Mouse (Mus musculus) kidney, adult 2 months (tissue): ENCODE data around the gene Adh6b. TPM values are rescaled to one million over a fixed set of nuclear protein-coding genes. Genes with fewer than 3 reads are reported as not detected.

Experiments
- DNase-seq: peaks from one replicate; pipeline ENCODE4 v3.0.0; 2021
- H3K27ac ChIP-seq: fragments of 200-500 bp; 2 replicates; pipeline ENCODE4 v1.5.1; 2012; ENCODE audit warnings: low read depth, low read length, control low read depth, inconsistent platforms; ENCODE audit not compliant: insufficient read depth
- H3K27me3 ChIP-seq: fragments of 200-500 bp; replicated peaks from 2 replicates; pipeline ENCODE4 v1.6.1; 2012; ENCODE audit warnings: mild to moderate bottlenecking, moderate library complexity, low read length, inconsistent platforms; ENCODE audit not compliant: control insufficient read depth, insufficient read depth
- H3K36me3 ChIP-seq: fragments of 200-500 bp; 2 replicates; pipeline ENCODE4 v1.6.1; 2012; ENCODE audit warnings: mild to moderate bottlenecking, moderate library complexity, low read length, inconsistent platforms; ENCODE audit not compliant: control insufficient read depth, insufficient read depth
- H3K4me1 ChIP-seq: fragments of 200-500 bp; 2 replicates; pipeline ENCODE4 v1.6.1; 2011; ENCODE audit warnings: low read length; ENCODE audit not compliant: control insufficient read depth, insufficient read depth
- H3K4me3 ChIP-seq: fragments of 200-500 bp; 2 replicates; pipeline ENCODE4 v1.5.1; 2011; ENCODE audit warnings: mild to moderate bottlenecking, low read depth, low read length, control low read depth; ENCODE audit not compliant: insufficient read depth
- CTCF ChIP-seq: fragments of 200-500 bp; conservative IDR thresholded peaks from 2 replicates; pipeline ENCODE4 v1.5.1; 2011; ENCODE audit warnings: low read depth, mild to moderate bottlenecking, control low read depth, low read length, moderate library complexity, mixed read lengths; ENCODE audit not compliant: insufficient read depth, insufficient read length
- POLR2A ChIP-seq: fragments of 200-500 bp; IDR thresholded peaks from one replicate; pipeline ENCODE4 v1.6.1; 2011; ENCODE audit warnings: low read depth, low read length, control low read depth
- WGBS: fragments of 180-500 bp; shearing (Covaris S2); methylation state at CpG from one replicate; pipeline ENCODE4 v1.1.7; 2018; 5-methylcytosine and 5-hydroxymethylcytosine counted together
- polyA plus RNA-seq: library from polyadenylated mRNA; depleted of rRNA; stranded (reverse); fragments of >200 nt; gene quantifications from 2 replicates; pipeline ENCODE4 v1.2.3, GENCODE M21; 2012

Gene Adh6b
- polyA plus RNA-seq, 1 experiment: 0.11 TPM

DNA sequence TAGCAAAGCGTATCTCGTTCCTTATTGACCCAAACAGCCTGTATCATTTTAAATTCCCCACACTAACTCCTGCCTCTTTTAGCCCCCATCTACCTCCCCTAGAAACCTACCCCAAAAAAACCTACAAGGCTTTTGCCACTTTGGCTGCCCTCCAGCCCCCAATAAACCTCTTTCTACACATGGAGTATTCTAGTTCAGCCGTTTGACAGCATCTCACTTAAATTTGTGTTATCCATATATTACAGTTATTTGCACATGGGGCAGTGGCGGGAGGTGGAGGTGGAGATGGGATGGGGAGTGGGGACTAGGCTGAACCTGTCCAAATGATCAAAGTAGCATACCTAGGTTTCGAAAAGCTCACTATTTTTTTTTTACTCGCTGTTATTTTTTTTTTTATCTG, 16.1 kb upstream of the Adh6b start:
- Histone ChIP-seq H3K4me1 (no peaks in the 10 kb centered on the region), H3K27ac (no peak overlapping the region), H3K36me3 (no peaks in the 10 kb centered on the region), H3K4me3 (no peak overlapping the region), H3K27me3 (no peaks in the 10 kb centered on the region; the same call in 1 of the 2 replicates)
- no peak for DNase-seq
- 92% methylated on average over 6 of the region's 6 CpGs for WGBS
- TF ChIP-seq POLR2A: no peak
- no peak for TF ChIP-seq CTCF

DNA sequence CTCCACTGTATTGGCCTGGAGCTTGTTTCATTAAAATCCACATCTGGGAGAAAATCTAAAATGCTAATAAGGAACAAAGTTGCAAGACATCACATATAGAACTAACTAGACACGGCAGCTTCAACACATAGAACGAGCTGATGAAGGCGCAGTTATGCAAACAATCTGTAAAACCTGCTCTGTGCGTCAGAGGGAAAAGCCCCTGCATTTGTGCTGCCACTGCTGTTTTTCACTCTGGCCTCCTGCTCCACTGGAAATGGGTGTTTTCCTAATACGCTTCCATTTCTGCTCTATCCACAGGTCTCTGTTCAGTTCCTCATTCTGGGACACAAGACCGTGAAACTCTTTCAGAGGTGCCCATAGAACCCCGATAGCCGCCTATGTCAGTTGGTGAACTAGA, 7.7 kb upstream of the Adh6b start:
- Histone ChIP-seq H3K27ac (no peak overlapping the region), H3K36me3 (no peaks in the 10 kb centered on the region), H3K4me1 (no peaks in the 10 kb centered on the region), H3K27me3 (no peaks in the 10 kb centered on the region), H3K4me3 (no peak overlapping the region)
- DNase-seq: no peak
- TF ChIP-seq CTCF: no peak
- TF ChIP-seq POLR2A: no peak
- WGBS: 90% methylated on average over 8 of the region's 8 CpGs

DNA sequence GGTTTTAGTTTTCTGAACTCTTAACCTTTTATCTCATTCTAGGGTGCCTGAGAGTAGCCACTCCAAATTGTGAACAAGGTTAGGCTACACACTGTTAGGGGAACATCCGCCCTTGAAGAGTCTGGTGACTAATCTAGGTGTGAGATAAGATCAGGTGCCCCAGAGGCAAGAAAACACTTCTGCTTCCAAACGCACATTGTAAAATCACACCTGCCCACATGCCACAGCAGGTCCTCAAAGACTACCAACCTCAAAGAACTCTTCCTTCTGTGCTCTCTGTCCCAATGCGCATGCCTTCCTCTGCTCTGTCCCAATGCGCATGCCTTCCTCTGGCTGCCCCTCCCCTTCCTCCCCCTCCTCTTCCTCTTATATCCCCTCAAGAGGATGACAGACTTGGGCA, 7.3 kb upstream of the Adh6b start:
- no peak for DNase-seq
- Histone ChIP-seq H3K27me3 (no peaks in the 10 kb centered on the region), H3K36me3 (no peaks in the 10 kb centered on the region), H3K27ac (no peak overlapping the region), H3K4me3 (no peak overlapping the region), H3K4me1 (peaks cover under 1% of the 10 kb centered on the region; the same call in 1 of the 2 replicates)
- WGBS: 90% methylated on average over 4 of the region's 4 CpGs
- no peak for TF ChIP-seq CTCF
- no peak for TF ChIP-seq POLR2A

DNA sequence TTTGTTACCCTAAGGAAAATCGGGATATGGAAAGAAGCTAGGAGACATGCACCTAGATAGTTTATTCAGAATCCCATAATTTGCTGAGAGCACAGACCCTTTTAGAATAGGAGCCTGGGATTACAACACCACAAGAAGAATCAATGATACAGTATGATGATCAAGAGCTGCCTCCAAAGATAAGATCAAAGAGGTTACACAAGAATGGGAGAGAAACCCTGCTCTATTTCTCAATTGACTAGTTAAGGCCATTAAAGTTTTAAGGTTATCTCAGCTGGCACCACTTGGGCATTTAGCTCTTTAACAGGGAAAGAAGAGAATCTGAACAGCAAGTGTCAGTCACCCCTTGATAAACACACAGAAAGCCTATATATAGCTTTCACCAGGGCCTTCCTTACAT, 6.0 kb upstream of the Adh6b start:
- H3K36me3 ChIP-seq: no peaks in the 10 kb centered on the region

DNA sequence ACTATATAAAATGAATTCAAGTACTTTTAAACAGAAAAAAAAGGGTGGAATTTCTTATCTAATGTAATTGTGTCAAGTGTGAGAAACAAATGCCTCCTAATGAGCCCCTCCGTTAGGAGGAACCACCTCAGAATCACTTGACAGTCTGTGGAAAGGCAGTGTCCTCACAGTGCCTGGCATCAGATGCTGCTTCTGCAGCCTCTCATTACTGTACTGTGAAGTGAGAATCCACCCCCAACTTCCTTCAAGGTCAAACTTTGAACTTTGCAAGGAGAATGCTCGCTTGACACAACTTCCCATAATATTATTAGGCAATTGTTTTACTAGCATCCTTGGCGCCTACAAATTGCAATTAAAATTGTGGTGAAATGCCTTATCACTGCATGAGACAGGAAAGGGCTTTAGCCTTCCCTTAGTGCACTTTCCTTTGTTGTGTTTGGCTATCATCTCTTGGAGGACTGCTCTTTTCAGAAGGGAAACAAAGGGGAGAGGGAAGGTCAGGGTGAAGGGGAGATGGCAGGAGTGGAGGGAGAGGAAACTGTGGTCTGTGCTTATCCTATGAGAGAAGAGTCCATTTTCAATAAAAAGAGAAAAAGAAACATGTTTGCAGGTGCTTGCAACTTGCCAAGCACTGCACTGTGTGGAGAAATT, 5.3 kb upstream of the Adh6b start:
- Histone ChIP-seq H3K36me3 (no peaks in the 10 kb centered on the region), H3K4me3 (no peak overlapping the region), H3K27ac (no peak overlapping the region), H3K4me1 (peaks cover 6% of the 10 kb centered on the region; the same call in 1 of the 2 replicates), H3K27me3 (no peaks in the 10 kb centered on the region)
- no peak for TF ChIP-seq CTCF
- TF ChIP-seq POLR2A: no peak
- peak; percentile 33 for DNase-seq
- 56% methylated on average over 3 of the region's 3 CpGs for WGBS

More for the DNA sequence above, 6.0 kb upstream of the Adh6b start:
- no peak overlapping the region for H3K27ac ChIP-seq
- H3K27me3 ChIP-seq: no peaks in the 10 kb centered on the region
- 92% methylated on average over 1 of the region's 1 CpGs for WGBS
- TF ChIP-seq CTCF: no peak
- TF ChIP-seq POLR2A: no peak
- peaks cover 6% of the 10 kb centered on the region; the same call in 1 of the 2 replicates for H3K4me1 ChIP-seq
- DNase-seq: no peak
- H3K4me3 ChIP-seq: no peak overlapping the region

GRCm38 (mm10) chr3:138347041-138347440, 5.5 kb downstream of the Adh6b start:
- peak overlapping the region; percentile 12; the same call in 1 of the 2 replicates for H3K27ac ChIP-seq
- 40% methylated on average over 3 of the region's 3 CpGs for WGBS
- TF ChIP-seq POLR2A (no peak), CTCF (no peak)
- no peak overlapping the region for H3K4me3 ChIP-seq
- peak; percentile 40 for DNase-seq
- no peaks in the 10 kb centered on the region for H3K36me3 ChIP-seq
- H3K4me1 ChIP-seq: no peaks in the 10 kb centered on the region
- H3K27me3 ChIP-seq: no peaks in the 10 kb centered on the region

DNA sequence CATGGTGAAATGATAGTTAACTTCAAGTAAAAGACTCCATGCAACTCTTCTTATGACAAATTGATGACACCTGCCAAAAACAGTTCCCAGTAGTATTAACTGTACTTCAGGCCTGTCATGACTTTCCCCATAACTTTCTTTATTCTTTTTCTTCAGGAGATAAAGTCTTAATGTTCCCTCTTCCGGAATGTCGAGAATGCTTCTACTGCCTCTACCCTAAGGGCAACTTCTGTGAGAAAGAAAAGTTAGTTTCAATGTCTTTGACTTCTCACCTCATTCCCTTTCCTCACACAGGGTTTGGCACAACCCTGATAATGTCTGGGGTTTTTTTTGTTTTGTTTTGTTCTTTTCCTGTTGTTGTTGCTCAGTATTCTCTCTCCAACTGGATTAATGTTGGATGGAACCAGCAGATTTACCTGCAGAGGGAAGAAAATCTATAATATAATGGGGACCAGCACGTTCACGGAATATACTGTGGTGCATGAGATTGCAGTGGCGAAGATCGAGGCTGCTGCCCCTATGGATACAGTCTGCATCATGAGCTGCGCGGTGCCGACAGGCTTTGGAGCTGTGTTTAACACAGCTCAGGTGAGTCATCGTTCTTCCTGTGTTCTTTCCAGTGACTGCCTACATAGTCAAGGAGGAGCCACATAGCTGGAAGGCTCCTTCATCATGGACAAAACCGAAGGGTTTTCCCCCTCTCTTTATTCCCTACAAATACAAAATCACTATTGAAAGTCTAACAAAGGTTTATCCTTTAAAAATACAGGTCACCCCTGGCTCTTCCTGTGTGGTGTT, 10.6 kb downstream of the Adh6b start:
- 88% methylated on average over 11 of the region's 11 CpGs for WGBS
- no peaks in the 10 kb centered on the region for H3K4me1 ChIP-seq
- H3K27me3 ChIP-seq: no peaks in the 10 kb centered on the region
- H3K4me3 ChIP-seq: no peak overlapping the region
- TF ChIP-seq POLR2A: no peak
- no peak for TF ChIP-seq CTCF
- no peak for DNase-seq
- no peaks in the 10 kb centered on the region for H3K36me3 ChIP-seq
- no peak overlapping the region for H3K27ac ChIP-seq

DNA sequence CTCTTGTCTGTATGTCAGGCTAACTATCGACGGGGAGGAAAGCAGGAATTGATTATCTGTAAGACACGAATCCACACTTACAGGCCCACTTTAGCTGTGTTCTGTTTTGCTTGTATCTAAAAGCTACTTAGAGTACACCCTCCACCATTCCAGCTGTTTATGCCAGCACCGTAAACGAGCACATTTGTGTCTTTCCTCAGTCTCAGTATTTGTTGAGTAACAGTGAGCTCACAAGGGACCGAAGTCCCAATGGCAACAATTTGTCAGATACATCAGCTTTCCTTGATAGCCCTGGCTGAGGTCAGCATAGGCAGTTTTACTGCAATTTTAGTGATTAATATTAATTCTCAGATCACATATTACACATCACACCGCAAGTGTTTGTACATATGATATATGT, 17.3 kb downstream of the Adh6b start:
- Histone ChIP-seq H3K36me3 (no peaks in the 10 kb centered on the region), H3K27ac (no peak overlapping the region), H3K4me3 (no peak overlapping the region), H3K4me1 (no peaks in the 10 kb centered on the region), H3K27me3 (no peaks in the 10 kb centered on the region)
- no peak for DNase-seq
- 91% methylated on average over 7 of the region's 7 CpGs for WGBS
- TF ChIP-seq CTCF (no peak), POLR2A (no peak)
